Mouse (Mus musculus): Measurements from ENCODE around the gene Kifc3.

- no peak for TF ChIP-seq MAFK (IDR thresholded peaks at IDR 0.05; ENCODE audit: insufficient replicate concordance, low read length)
- no peak for TF ChIP-seq NELFE (IDR thresholded peaks at IDR 0.05; ENCODE audit: low read depth, low read length)
- no peak for TF ChIP-seq UBTF (IDR thresholded peaks at IDR 0.05; ENCODE audit: low read depth, low read length)
Observed at GRCm38 (mm10) chr8:95223969-95224368, 21.4 kb upstream of the Kifc3 start.

Data from CH12.LX (cell line).